Mouse (Mus musculus): ENCODE measurements around the gene Gucy2d. TPM values are rescaled to one million over a fixed set of nuclear protein-coding genes. Genes with fewer than 3 reads are reported as not detected.

The Gucy2d gene
- polyA plus RNA-seq, 1 experiment from 2014 or later: not detected

- 86% methylated on average over 20 of the region's 20 CpGs for WGBS
These were observed 58.7 kb downstream of the Gucy2d start for GRCm38 (mm10) chr7:98498656-98499560.

DNA sequence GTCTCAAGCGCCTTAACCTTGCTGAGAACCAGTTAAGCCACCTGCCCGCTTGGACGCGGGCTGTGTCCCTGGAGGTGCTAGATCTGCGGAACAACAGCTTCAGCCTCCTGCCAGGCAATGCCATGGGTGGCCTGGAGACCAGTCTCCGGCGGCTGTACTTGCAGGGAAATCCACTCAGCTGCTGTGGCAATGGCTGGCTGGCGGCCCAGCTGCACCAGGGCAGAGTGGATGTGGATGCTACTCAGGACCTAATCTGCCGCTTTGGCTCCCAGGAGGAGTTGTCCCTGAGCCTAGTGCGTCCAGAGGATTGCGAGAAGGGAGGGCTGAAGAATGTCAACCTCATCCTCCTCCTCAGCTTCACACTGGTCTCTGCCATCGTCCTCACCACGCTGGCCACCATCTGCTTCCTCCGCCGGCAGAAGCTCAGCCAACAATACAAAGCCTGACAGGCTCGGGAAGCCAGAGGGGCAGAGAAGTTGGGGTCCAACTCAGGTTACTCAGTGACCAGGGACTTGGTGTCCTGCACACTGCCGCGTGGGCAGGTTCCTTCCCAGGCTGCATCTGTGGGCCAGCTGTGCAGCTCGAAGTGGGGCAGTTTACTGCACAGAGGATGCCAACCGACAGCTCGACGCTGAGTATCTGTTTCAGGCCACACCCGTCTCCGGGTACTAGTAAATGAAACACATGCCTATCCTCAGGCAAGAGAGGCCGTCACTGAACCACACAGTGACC lies 59.5 kb downstream of the Gucy2d start:
- H3K9me3 ChIP-seq (ENCODE audit: control insufficient read depth, low read length): no peaks in the 10 kb centered on the region
- 78% methylated on average over 25 of the region's 25 CpGs for WGBS
- no peaks in the 10 kb centered on the region for H3K27me3 ChIP-seq (ENCODE audit: control insufficient read depth, insufficient read depth, low read length)
- no peak overlapping the region for H3K27ac ChIP-seq (ENCODE audit: low read depth, low read length)
- ATAC-seq (ENCODE audit: insufficient read depth, low FRiP score, low TSS enrichment) (no peak), DNase-seq (ENCODE audit: low spot score) (no peak)
- no peaks in the 10 kb centered on the region; the same call in 1 of the 2 replicates for H3K36me3 ChIP-seq (ENCODE audit: control insufficient read depth, insufficient read depth, low read length)
- no peak overlapping the region for H3K4me2 ChIP-seq (ENCODE audit: low read depth)
- H3K4me1 ChIP-seq (ENCODE audit: control insufficient read depth, insufficient read depth, low read length): peaks cover 9% of the 10 kb centered on the region; the same call in 1 of the 2 replicates
- H3K9ac ChIP-seq (ENCODE audit: low read length): no peak overlapping the region; the same call in 1 of the 2 replicates
- H3K4me3 ChIP-seq (ENCODE audit: low read depth, low read length): no peak overlapping the region

More at GRCm38 (mm10) chr7:98498656-98499560, 58.7 kb downstream of the Gucy2d start:
- Histone ChIP-seq H3K9ac (ENCODE audit: low read length) (no peak overlapping the region), H3K27me3 (ENCODE audit: control insufficient read depth, insufficient read depth, low read length) (no peaks in the 10 kb centered on the region), H3K9me3 (ENCODE audit: control insufficient read depth, low read length) (no peaks in the 10 kb centered on the region), H3K4me2 (ENCODE audit: low read depth) (no peak overlapping the region), H3K4me1 (ENCODE audit: control insufficient read depth, insufficient read depth, low read length) (peaks cover 7% of the 10 kb centered on the region; the same call in 1 of the 2 replicates), H3K4me3 (ENCODE audit: low read depth, low read length) (no peak overlapping the region), H3K36me3 (ENCODE audit: control insufficient read depth, insufficient read depth, low read length) (no peaks in the 10 kb centered on the region; the same call in 1 of the 2 replicates), H3K27ac (ENCODE audit: low read depth, low read length) (no peak overlapping the region)
- ATAC-seq (ENCODE audit: insufficient read depth, low FRiP score, low TSS enrichment) (no peak), DNase-seq (ENCODE audit: low spot score) (no peak)

DNA sequence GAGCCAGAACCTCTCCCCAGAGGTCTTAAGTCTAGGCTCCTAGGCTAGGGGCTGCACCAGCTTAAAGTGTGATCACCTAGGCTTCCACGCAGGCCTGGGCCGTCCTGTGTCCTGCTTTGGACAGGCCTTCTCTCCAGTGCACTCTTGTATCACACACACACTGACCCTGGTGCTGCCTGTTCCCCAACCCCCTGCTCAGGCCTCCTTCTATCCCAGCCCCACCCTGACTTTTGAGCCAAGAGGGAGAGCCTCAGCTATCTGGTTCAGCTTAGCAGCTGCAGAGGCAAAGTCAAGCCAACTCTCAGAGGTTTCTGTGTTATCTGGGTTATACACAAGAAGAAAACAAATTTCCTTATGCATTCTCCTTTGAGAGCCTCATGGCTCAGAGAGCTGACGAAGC lies 60.3 kb downstream of the Gucy2d start:
- WGBS: 94% methylated on average over 3 of the region's 3 CpGs
- Histone ChIP-seq H3K4me2 (ENCODE audit: low read depth) (no peak overlapping the region), H3K9ac (ENCODE audit: low read length) (no peak overlapping the region), H3K4me1 (ENCODE audit: control insufficient read depth, insufficient read depth, low read length) (peaks cover 15% of the 10 kb centered on the region; the same call in 1 of the 2 replicates), H3K4me3 (ENCODE audit: low read depth, low read length) (no peak overlapping the region), H3K9me3 (ENCODE audit: control insufficient read depth, low read length) (no peaks in the 10 kb centered on the region), H3K36me3 (ENCODE audit: control insufficient read depth, insufficient read depth, low read length) (no peaks in the 10 kb centered on the region; the same call in 1 of the 2 replicates), H3K27ac (ENCODE audit: low read depth, low read length) (no peak overlapping the region), H3K27me3 (ENCODE audit: control insufficient read depth, insufficient read depth, low read length) (no peaks in the 10 kb centered on the region)
- ATAC-seq (ENCODE audit: insufficient read depth, low FRiP score, low TSS enrichment) (no peak), DNase-seq (ENCODE audit: low spot score) (no peak)

DNA sequence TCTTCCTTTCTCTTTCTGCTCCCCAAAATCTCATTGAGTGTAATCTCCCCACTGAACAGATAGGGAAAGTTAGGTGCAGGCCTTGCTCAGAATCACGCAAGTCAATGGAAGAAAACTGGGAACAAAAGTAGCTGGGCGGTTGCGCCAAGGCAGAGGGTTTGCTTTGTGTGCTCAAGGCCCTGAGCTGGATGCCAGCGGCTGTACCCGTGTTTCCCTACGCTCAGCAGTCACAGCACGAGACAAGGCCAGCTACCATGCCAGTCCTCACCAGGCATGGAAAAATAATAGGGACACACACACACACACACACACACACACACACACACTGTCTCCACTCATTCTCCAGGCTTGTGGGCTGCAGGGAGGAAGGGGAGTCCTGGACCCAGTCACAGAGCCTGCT lies 60.9 kb downstream of the Gucy2d start:
- 93% methylated on average over 7 of the region's 7 CpGs for WGBS
- ATAC-seq (ENCODE audit: insufficient read depth, low FRiP score, low TSS enrichment): no peak
- DNase-seq (ENCODE audit: low spot score): no peak
- no peaks in the 10 kb centered on the region; the same call in 1 of the 2 replicates for H3K36me3 ChIP-seq (ENCODE audit: control insufficient read depth, insufficient read depth, low read length)
- no peaks in the 10 kb centered on the region for H3K9me3 ChIP-seq (ENCODE audit: control insufficient read depth, low read length)
- no peak overlapping the region for H3K4me3 ChIP-seq (ENCODE audit: low read depth, low read length)
- H3K4me1 ChIP-seq (ENCODE audit: control insufficient read depth, insufficient read depth, low read length): peaks cover 15% of the 10 kb centered on the region; the same call in 1 of the 2 replicates
- H3K9ac ChIP-seq (ENCODE audit: low read length): no peak overlapping the region
- H3K27me3 ChIP-seq (ENCODE audit: control insufficient read depth, insufficient read depth, low read length): no peaks in the 10 kb centered on the region
- no peak overlapping the region for H3K27ac ChIP-seq (ENCODE audit: low read depth, low read length)
- H3K4me2 ChIP-seq (ENCODE audit: low read depth): no peak overlapping the region

- no peak overlapping the region for H3K9ac ChIP-seq (ENCODE audit: low read length)
- H3K4me1 ChIP-seq (ENCODE audit: control insufficient read depth, insufficient read depth, low read length): peaks cover 15% of the 10 kb centered on the region; the same call in 1 of the 2 replicates
- H3K27ac ChIP-seq (ENCODE audit: low read depth, low read length): no peak overlapping the region
These were observed 62.7 kb downstream of the Gucy2d start for GRCm38 (mm10) chr7:98502921-98503320.

GRCm38 (mm10) chr7:98503951-98504647 lies 63.9 kb downstream of the Gucy2d start:
- WGBS: 70% methylated on average over 6 of the region's 6 CpGs
- H3K4me2 ChIP-seq (ENCODE audit: low read depth): no peak overlapping the region
- no peak overlapping the region for H3K27ac ChIP-seq (ENCODE audit: low read depth, low read length)
- H3K4me3 ChIP-seq (ENCODE audit: low read depth, low read length): no peak overlapping the region
- DNase-seq (ENCODE audit: low spot score) (no peak), ATAC-seq (ENCODE audit: insufficient read depth, low FRiP score, low TSS enrichment) (no peak)
- no peaks in the 10 kb centered on the region; the same call in 1 of the 2 replicates for H3K36me3 ChIP-seq (ENCODE audit: control insufficient read depth, insufficient read depth, low read length)
- H3K9ac ChIP-seq (ENCODE audit: low read length): no peak overlapping the region
- peaks cover 15% of the 10 kb centered on the region; the same call in 1 of the 2 replicates for H3K4me1 ChIP-seq (ENCODE audit: control insufficient read depth, insufficient read depth, low read length)
- H3K9me3 ChIP-seq (ENCODE audit: control insufficient read depth, low read length): no peaks in the 10 kb centered on the region
- H3K27me3 ChIP-seq (ENCODE audit: control insufficient read depth, insufficient read depth, low read length): no peaks in the 10 kb centered on the region

More at GRCm38 (mm10) chr7:98502921-98503320, 62.7 kb downstream of the Gucy2d start:
- Histone ChIP-seq H3K4me2 (ENCODE audit: low read depth) (no peak overlapping the region), H3K4me3 (ENCODE audit: low read depth, low read length) (no peak overlapping the region), H3K36me3 (ENCODE audit: control insufficient read depth, insufficient read depth, low read length) (no peaks in the 10 kb centered on the region; the same call in 1 of the 2 replicates), H3K27me3 (ENCODE audit: control insufficient read depth, insufficient read depth, low read length) (no peaks in the 10 kb centered on the region), H3K9me3 (ENCODE audit: control insufficient read depth, low read length) (no peaks in the 10 kb centered on the region)
- ATAC-seq (ENCODE audit: insufficient read depth, low FRiP score, low TSS enrichment) (no peak), DNase-seq (ENCODE audit: low spot score) (no peak)
- 27% methylated on average over 5 of the region's 5 CpGs for WGBS

GRCm38 (mm10) chr7:98504726-98505314 lies 64.6 kb downstream of the Gucy2d start:
- WGBS: 39% methylated on average over 5 of the region's 5 CpGs
- Histone ChIP-seq H3K4me2 (ENCODE audit: low read depth) (no peak overlapping the region), H3K27ac (ENCODE audit: low read depth, low read length) (no peak overlapping the region), H3K4me3 (ENCODE audit: low read depth, low read length) (no peak overlapping the region), H3K9me3 (ENCODE audit: control insufficient read depth, low read length) (no peaks in the 10 kb centered on the region), H3K27me3 (ENCODE audit: control insufficient read depth, insufficient read depth, low read length) (no peaks in the 10 kb centered on the region), H3K9ac (ENCODE audit: low read length) (no peak overlapping the region), H3K36me3 (ENCODE audit: control insufficient read depth, insufficient read depth, low read length) (no peaks in the 10 kb centered on the region), H3K4me1 (ENCODE audit: control insufficient read depth, insufficient read depth, low read length) (peaks cover 15% of the 10 kb centered on the region; the same call in 1 of the 2 replicates)
- ATAC-seq (ENCODE audit: insufficient read depth, low FRiP score, low TSS enrichment): no peak
- DNase-seq (ENCODE audit: low spot score): no peak

- no peak overlapping the region for H3K4me2 ChIP-seq (ENCODE audit: low read depth)
- H3K9me3 ChIP-seq (ENCODE audit: control insufficient read depth, low read length): no peaks in the 10 kb centered on the region
- H3K27me3 ChIP-seq (ENCODE audit: control insufficient read depth, insufficient read depth, low read length): no peaks in the 10 kb centered on the region
- H3K27ac ChIP-seq (ENCODE audit: low read depth, low read length): no peak overlapping the region
- peaks cover 15% of the 10 kb centered on the region; the same call in 1 of the 2 replicates for H3K4me1 ChIP-seq (ENCODE audit: control insufficient read depth, insufficient read depth, low read length)
- no peaks in the 10 kb centered on the region for H3K36me3 ChIP-seq (ENCODE audit: control insufficient read depth, insufficient read depth, low read length)
- DNase-seq (ENCODE audit: low spot score) (peak; percentile 36), ATAC-seq (ENCODE audit: insufficient read depth, low FRiP score, low TSS enrichment) (no peak)
- H3K4me3 ChIP-seq (ENCODE audit: low read depth, low read length): no peak overlapping the region
- WGBS: 27% methylated on average over 3 of the region's 3 CpGs
- H3K9ac ChIP-seq (ENCODE audit: low read length): no peak overlapping the region
These were observed 65.4 kb downstream of the Gucy2d start for GRCm38 (mm10) chr7:98505664-98506063.

Measured in neural tube, embryonic 11.5 days (tissue).